In the genomic region with DNA sequence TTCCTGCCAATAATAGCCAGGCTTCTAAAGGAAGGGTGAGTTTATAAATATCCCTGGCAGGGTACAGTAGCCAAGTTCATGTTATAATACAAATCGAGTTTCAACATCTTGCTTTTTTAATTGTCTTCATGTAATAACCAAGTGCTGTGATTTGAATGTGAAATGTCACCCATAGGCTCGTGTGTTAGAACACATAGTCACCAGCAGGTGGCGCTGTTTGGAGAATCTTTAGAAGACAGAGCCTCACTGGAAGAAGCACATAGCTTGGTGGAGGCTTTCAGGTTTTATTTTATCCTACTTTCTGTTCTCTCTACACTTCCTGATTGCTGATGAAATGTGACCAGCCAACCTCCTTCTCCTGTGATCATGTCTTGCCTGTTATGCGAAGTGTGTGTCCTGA, we compare ENCODE assay signal across 14 mouse cellular contexts.
A peak's percentile ranks its signal among the peaks of the same experiment; 100 is the strongest.
DNase-seq lines count a peak whose midpoint lies in the region; ATAC-seq and TF ChIP-seq lines count a peak whose summit lies in the region.
"Had no signal": no experiment of that assay in that cellular context is flagged by ENCODE, and none has a peak within 500 bp of the region (broad histone marks: within the 10 kb centered on the region; RNA-seq: fewer than 3 reads in every experiment).

No protein-coding gene starts in this region.

- TF ChIP-seq CTCF in gastrocnemius, adult 2 months (IDR thresholded peaks at IDR 0.05), result peak; percentile 52
- peak; percentile 53 for TF ChIP-seq CTCF in liver, postnatal 0 days (IDR thresholded peaks at IDR 0.05; ENCODE audit: low read depth)

- no peak for DNase-seq in gastrocnemius, adult 2 months
- DNase-seq in gastrocnemius, postnatal 14 days, result no peak
- DNase-seq in liver, postnatal 0 days, result no peak
- peak; percentile 26 for DNase-seq in MN1 (ENCODE audit: low spot score)
- DNase-seq in naive thymus-derived CD4-positive, alpha-beta T cell, adult 2 months (ENCODE audit: low read depth), result peak; percentile 55
- no peak for DNase-seq in embryo, embryonic 11 days
- DNase-seq: cerebellum, postnatal 10 days; kidney, postnatal 10 days; liver, embryonic 13.5 days had no signal

- TF ChIP-seq EP300 in liver, postnatal 0 days (IDR thresholded peaks at IDR 0.05; ENCODE audit: low read depth), result no peak

- H3K4me2 ChIP-seq in liver, postnatal 0 days (ENCODE audit: low read depth, low read length), result no peak overlapping the region
- H3K4me2 ChIP-seq in liver, embryonic 12.5 days, result no peak overlapping the region
- H3K4me2 ChIP-seq: embryonic facial prominence, embryonic 15.5 days; liver, embryonic 13.5 days had no signal

- no peaks in the 10 kb centered on the region for H3K27me3 ChIP-seq in liver, postnatal 0 days (ENCODE audit: insufficient read depth, low read length)
- H3K27me3 ChIP-seq in liver, embryonic 12.5 days (replicated peaks), result no peaks in the 10 kb centered on the region
- H3K27me3 ChIP-seq: embryonic facial prominence, embryonic 15.5 days; liver, embryonic 13.5 days had no signal

- H3K4me3 ChIP-seq in gastrocnemius, adult 2 months, result no peak overlapping the region
- H3K4me3 ChIP-seq in liver, postnatal 0 days (ENCODE audit: low read depth, low read length), result no peak overlapping the region
- no peak overlapping the region for H3K4me3 ChIP-seq in liver, embryonic 12.5 days
- H3K4me3 ChIP-seq: embryonic facial prominence, embryonic 15.5 days; heart, embryonic 10.5 days; hindbrain, embryonic 10.5 days; liver, embryonic 13.5 days had no signal

- WGBS in liver, postnatal 0 days (ENCODE audit: insufficient replicate concordance), result 88% methylated on average over 4 of the region's 4 CpGs
- 80% methylated on average over 4 of the region's 4 CpGs for WGBS in liver, embryonic 12.5 days (ENCODE audit: insufficient replicate concordance)

- no peak overlapping the region for H3K27ac ChIP-seq in gastrocnemius, adult 2 months
- no peak overlapping the region for H3K27ac ChIP-seq in liver, postnatal 0 days (ENCODE audit: low read depth)
- H3K27ac ChIP-seq in liver, embryonic 12.5 days, result no peak overlapping the region
- H3K27ac ChIP-seq: embryonic facial prominence, embryonic 15.5 days; heart, embryonic 10.5 days; hindbrain, embryonic 10.5 days; liver, embryonic 13.5 days had no signal

- no peaks in the 10 kb centered on the region for H3K4me1 ChIP-seq in liver, postnatal 0 days (ENCODE audit: insufficient read depth)
- peaks cover 4% of the 10 kb centered on the region; the same call in 1 of the 2 replicates for H3K4me1 ChIP-seq in liver, embryonic 12.5 days
- H3K4me1 ChIP-seq: embryonic facial prominence, embryonic 15.5 days; heart, embryonic 10.5 days; hindbrain, embryonic 10.5 days had no signal

- intact Hi-C loops in gastrocnemius, adult 2 months (cut with DNase I), result no loop called here
- intact Hi-C loops in gastrocnemius, postnatal 14 days (cut with DNase I; ENCODE audit: low total_unique reads), result no loop called here

- peaks cover 34% of the 10 kb centered on the region for H3K36me3 ChIP-seq in liver, postnatal 0 days (replicated peaks; ENCODE audit: insufficient read depth, low read length)
- H3K36me3 ChIP-seq in liver, embryonic 12.5 days, result peaks cover 26% of the 10 kb centered on the region

- no peak for ATAC-seq in liver, postnatal 0 days
- no peak for ATAC-seq in liver, embryonic 12.5 days
- ATAC-seq in megakaryocyte-erythroid progenitor cell, adult 5-6 weeks (replicated peaks; ENCODE audit: low FRiP score, low TSS enrichment, poor library complexity, severe bottlenecking), result no peak

- H3K9ac ChIP-seq in liver, postnatal 0 days (replicated peaks), result no peak overlapping the region
- H3K9ac ChIP-seq in liver, embryonic 12.5 days, result no peak overlapping the region
- H3K9ac ChIP-seq: embryonic facial prominence, embryonic 15.5 days; liver, embryonic 13.5 days had no signal

- peaks cover 4% of the 10 kb centered on the region for H3K9me3 ChIP-seq in liver, postnatal 0 days (ENCODE audit: low read length)
- H3K9me3 ChIP-seq in liver, embryonic 12.5 days (replicated peaks), result peaks cover 5% of the 10 kb centered on the region
- H3K9me3 ChIP-seq: embryonic facial prominence, embryonic 15.5 days; heart, embryonic 10.5 days had no signal

Comparison
In these comparisons a context has a peak if more than half of its experiments do, and no peak if none do; other contexts are left out.
1. DNase-seq: peak in MN1 (single experiment) and naive thymus-derived CD4-positive, alpha-beta T cell, adult 2 months (single experiment); none in gastrocnemius, adult 2 months (single experiment), gastrocnemius, postnatal 14 days (single experiment), liver, postnatal 0 days (single experiment) and embryo, embryonic 11 days (single experiment).